Mouse (Mus musculus) cerebellum, postnatal 4 days (tissue): ENCODE measurements at regions not wholly inside any gene's neighbourhood (a gene's known extent, or its start where the extent isn't known, plus 50 kb on each side); places are given as distances from the start of the nearest gene placed in this dataset.
A peak's percentile ranks its signal among the peaks of the same experiment; 100 is the strongest.
"Not testable (repeated sequence)": the region's sequence is repeated elsewhere in the genome, so short reads cannot be mapped to it uniquely, and the experiment has no call there.

Source experiments
- DNase-seq, 2 experiments: peaks; one replicate each; pipeline ENCODE4 v3.0.0; 2022; ENCODE audit warnings: low spot score in 2 of 2, mixed read lengths in 1 of 2

- no peak for DNase-seq
These were observed 180.6 kb upstream of the Tab2 start for GRCm38 (mm10) chr10:8136662-8137061.

GRCm38 (mm10) chr10:8135272-8135671 is 179.2 kb upstream of the Tab2 start:
- no peak for DNase-seq

- DNase-seq, result no peak
These were observed 178.4 kb upstream of the Tab2 start for GRCm38 (mm10) chr10:8134398-8134797.

GRCm38 (mm10) chr10:8133451-8133952 is 177.5 kb upstream of the Tab2 start:
- no peak for DNase-seq

GRCm38 (mm10) chr10:8132795-8133194 is 176.8 kb upstream of the Tab2 start:
- no peak for DNase-seq

GRCm38 (mm10) chr10:8130472-8131241 is 174.6 kb upstream of the Tab2 start:
- DNase-seq, result no peak

GRCm38 (mm10) chr10:8130057-8130456 is 174.0 kb upstream of the Tab2 start:
- DNase-seq, result no peak

GRCm38 (mm10) chr10:8124124-8124523 is 168.1 kb upstream of the Tab2 start:
- no peak for DNase-seq

GRCm38 (mm10) chr10:8121895-8122294 is 165.9 kb upstream of the Tab2 start:
- no peak for DNase-seq

- DNase-seq, result no peak
These were observed 160.8 kb upstream of the Tab2 start for GRCm38 (mm10) chr10:8116821-8117220.

GRCm38 (mm10) chr10:8114932-8115331 is 158.9 kb upstream of the Tab2 start:
- DNase-seq, result not testable (repeated sequence)

- no peak for DNase-seq
These were observed 158.5 kb upstream of the Tab2 start for GRCm38 (mm10) chr10:8114530-8114929.

- DNase-seq, result no peak
These were observed 144.5 kb upstream of the Tab2 start for GRCm38 (mm10) chr10:8100489-8100888.

- no peak for DNase-seq
These were observed 139.9 kb upstream of the Tab2 start for GRCm38 (mm10) chr10:8095924-8096323.

- no peak for DNase-seq
These were observed 139.2 kb upstream of the Tab2 start for GRCm38 (mm10) chr10:8095206-8095605.

- DNase-seq, result no peak
These were observed 136.0 kb upstream of the Tab2 start for GRCm38 (mm10) chr10:8091871-8092552.

- DNase-seq, result peak in 1 of 2 experiments; percentile 15
These were observed 133.3 kb upstream of the Tab2 start for GRCm38 (mm10) chr10:8089296-8089695.

GRCm38 (mm10) chr10:8088737-8089136 is 132.7 kb upstream of the Tab2 start:
- DNase-seq, result no peak

GRCm38 (mm10) chr10:8088321-8088720 is 132.3 kb upstream of the Tab2 start:
- DNase-seq, result no peak

- DNase-seq, result no peak
These were observed 131.1 kb upstream of the Tab2 start for GRCm38 (mm10) chr10:8087106-8087505.

GRCm38 (mm10) chr10:8086442-8086841 is 130.4 kb upstream of the Tab2 start:
- DNase-seq, result no peak

- no peak for DNase-seq
These were observed 122.1 kb upstream of the Tab2 start for GRCm38 (mm10) chr10:8077904-8078811.
